Mouse (Mus musculus) T-helper 17 cell (primary cell): ENCODE data around the gene Tmem164.

Experiments
- in situ Hi-C, 2 experiments: fragments of 300-600 bp; cut with MboI, MseI; formaldehyde crosslinking; loops; 1 replicate in 1 of 2; 2 replicates in 1 of 2; pipeline ENCODE4 v1.15.1; 2025; ENCODE audit warnings: high pct_unique_total_duplicates in 2 of 2

Gene Tmem164

GRCm38 (mm10) chrX:142737719-142738118, 56.5 kb downstream of the Tmem164 start:
- in situ Hi-C loops = no loop called here

GRCm38 (mm10) chrX:142747428-142747827, 66.2 kb downstream of the Tmem164 start:
- in situ Hi-C loops = no loop called here

- in situ Hi-C loops = no loop called here
These were observed 67.4 kb downstream of the Tmem164 start for GRCm38 (mm10) chrX:142748574-142748973.

- in situ Hi-C loops = no loop called here
These were observed 69.6 kb downstream of the Tmem164 start for GRCm38 (mm10) chrX:142750775-142751174.

GRCm38 (mm10) chrX:142755542-142755941, 74.3 kb downstream of the Tmem164 start:
- in situ Hi-C loops = no loop called here

- in situ Hi-C loops = no loop called here
These were observed 79.2 kb downstream of the Tmem164 start for GRCm38 (mm10) chrX:142760415-142760814.

- in situ Hi-C loops = no loop called here
These were observed 82.1 kb downstream of the Tmem164 start for GRCm38 (mm10) chrX:142763337-142763736.

GRCm38 (mm10) chrX:142769698-142770097, 88.5 kb downstream of the Tmem164 start:
- in situ Hi-C loops = loop anchor here in 1 of 2 experiments (5.0 kb wide), 1 partner anchor 92 kb away; no protein-coding TSS in a partner anchor

- in situ Hi-C loops = no loop called here
These were observed 92.5 kb downstream of the Tmem164 start for GRCm38 (mm10) chrX:142773658-142774057.

GRCm38 (mm10) chrX:142776131-142776530, 94.9 kb downstream of the Tmem164 start:
- in situ Hi-C loops = loop anchor here in 1 of 2 experiments (25.0 kb wide), 1 partner anchor 1589 kb away; no protein-coding TSS in a partner anchor

GRCm38 (mm10) chrX:142778638-142779037, 97.4 kb downstream of the Tmem164 start:
- in situ Hi-C loops = loop anchor here in 1 of 2 experiments (25.0 kb wide), 1 partner anchor 1591 kb away; no protein-coding TSS in a partner anchor

GRCm38 (mm10) chrX:142786160-142787052, 105.2 kb downstream of the Tmem164 start:
- in situ Hi-C loops = loop anchor here in 1 of 2 experiments (25.0 kb wide), 1 partner anchor 1599 kb away; no protein-coding TSS in a partner anchor

GRCm38 (mm10) chrX:142792185-142792584, 111.0 kb downstream of the Tmem164 start:
- in situ Hi-C loops = loop anchor here in 1 of 2 experiments (10.0 to 25.0 kb wide), 2 partner anchors 217 to 1605 kb away; no protein-coding TSS in a partner anchor

GRCm38 (mm10) chrX:142794069-142794610, 112.9 kb downstream of the Tmem164 start:
- in situ Hi-C loops = loop anchor here in 1 of 2 experiments (10.0 to 25.0 kb wide), 2 partner anchors 219 to 1607 kb away; no protein-coding TSS in a partner anchor

- in situ Hi-C loops = loop anchor here (5.0 to 10.0 kb wide), 2 partner anchors 252 to 430 kb away; no protein-coding TSS in a partner anchor
These were observed 123.4 kb downstream of the Tmem164 start for GRCm38 (mm10) chrX:142804596-142804995.

- in situ Hi-C loops = loop anchor here in 1 of 2 experiments (5.0 to 10.0 kb wide), 2 partner anchors 254 to 431 kb away; no protein-coding TSS in a partner anchor
These were observed 124.9 kb downstream of the Tmem164 start for GRCm38 (mm10) chrX:142806126-142806525.

GRCm38 (mm10) chrX:142806620-142807061, 125.4 kb downstream of the Tmem164 start:
- in situ Hi-C loops = loop anchor here in 1 of 2 experiments (5.0 to 10.0 kb wide), 2 partner anchors 254 to 432 kb away; no protein-coding TSS in a partner anchor

GRCm38 (mm10) chrX:142808411-142808810, 127.2 kb downstream of the Tmem164 start:
- in situ Hi-C loops = loop anchor here in 1 of 2 experiments (5.0 to 10.0 kb wide), 2 partner anchors 256 to 434 kb away; no protein-coding TSS in a partner anchor

- in situ Hi-C loops = loop anchor here in 1 of 2 experiments (10.0 kb wide), 2 partner anchors 1012 to 1188 kb away; partner anchors contain the start of gene Capn6
These were observed 131.9 kb downstream of the Tmem164 start for GRCm38 (mm10) chrX:142813146-142813545.

- in situ Hi-C loops = loop anchor here (5.0 to 10.0 kb wide), 4 partner anchors 234 to 1193 kb away; partner anchors contain the start of gene Capn6 (in 1 of the 2)
These were observed 137.0 kb downstream of the Tmem164 start for GRCm38 (mm10) chrX:142818057-142818682.

- in situ Hi-C loops = loop anchor here (5.0 to 10.0 kb wide), 3 partner anchors 144 to 621 kb away; partner anchors contain the start of gene Ammecr1 (in 1 of the 2)
These were observed 140.0 kb downstream of the Tmem164 start for GRCm38 (mm10) chrX:142821239-142821638.
